Mouse (Mus musculus) midbrain, postnatal 0 days (tissue): ENCODE results near the gene Ap2a1. TPM values are rescaled to one million over a fixed set of nuclear protein-coding genes. Genes with fewer than 3 reads are reported as not detected.

Experiments
- ATAC-seq: fragments of 200-750 bp; cut with Nextera tagmentation; 2 replicates; pipeline ENCODE4 v1.8.0; 2017; ENCODE audit warnings: moderate number of reproducible peaks, mild to moderate bottlenecking, moderate TSS enrichment, moderate library complexity; ENCODE audit not compliant: low FRiP score
- DNase-seq: peaks from one replicate; pipeline ENCODE4 v3.0.0-alpha.2; 2015; ENCODE audit warnings: low spot score
- H3K27ac ChIP-seq: fragments of 300-500 bp; sonication (generic); 2 replicates; pipeline ENCODE4 v1.5.1; 2014; ENCODE audit warnings: low read depth, mild to moderate bottlenecking, low read length, mixed read lengths
- H3K27me3 ChIP-seq: fragments of 300-500 bp; sonication (generic); 2 replicates; pipeline ENCODE4 v1.6.1; 2014; ENCODE audit warnings: low read length, control low read depth, mixed read lengths; ENCODE audit not compliant: insufficient read depth
- H3K36me3 ChIP-seq: fragments of 300-500 bp; sonication (generic); 2 replicates; pipeline ENCODE4 v1.6.1; 2014; ENCODE audit warnings: low read length, control low read depth, mixed read lengths; ENCODE audit not compliant: insufficient read depth
- H3K4me1 ChIP-seq: fragments of 300-500 bp; sonication (generic); 2 replicates; pipeline ENCODE4 v1.6.1; 2014; ENCODE audit warnings: mild to moderate bottlenecking, control low read depth, antibody characterized with exemption, low read length, mixed read lengths; ENCODE audit not compliant: insufficient read depth
- H3K4me2 ChIP-seq: fragments of 300-500 bp; sonication (generic); 2 replicates; pipeline ENCODE4 v1.6.1; 2014; ENCODE audit warnings: low read depth, mild to moderate bottlenecking, low read length, mixed read lengths; ENCODE audit not compliant: poor library complexity, severe bottlenecking
- H3K4me3 ChIP-seq: fragments of 300-500 bp; sonication (generic); 2 replicates; pipeline ENCODE4 v1.5.1; 2014; ENCODE audit warnings: low read depth, mild to moderate bottlenecking, low read length, moderate library complexity
- H3K9ac ChIP-seq: fragments of 300-500 bp; sonication (generic); replicated peaks from 2 replicates; pipeline ENCODE4 v1.6.1; 2014; ENCODE audit warnings: mild to moderate bottlenecking, low read length, moderate library complexity, mixed read lengths; ENCODE audit not compliant: poor library complexity, severe bottlenecking
- H3K9me3 ChIP-seq: fragments of 300-500 bp; sonication (generic); 2 replicates; pipeline ENCODE4 v1.6.1; 2016; ENCODE audit warnings: low read length, control low read depth
- CTCF ChIP-seq: IDR thresholded peaks from 2 replicates; pipeline ENCODE4 v1.5.1; 2016; ENCODE audit warnings: antibody characterized with exemption, mild to moderate bottlenecking
- WGBS: fragments of 180-500 bp; shearing (Covaris S2); extraction: QIAGEN DNeasy Blood & Tissue Kit; methylation state at CpG from one replicate; pipeline ENCODE4 v1.1.7; 2014; 5-methylcytosine and 5-hydroxymethylcytosine counted together
- polyA plus RNA-seq: library from polyadenylated mRNA; unstranded; fragments of >200 nt; fragmentation: Nextera tagmentation; extraction: Ambion mirVana; gene quantifications from 2 replicates; pipeline ENCODE4 v1.2.1, GENCODE M21; 2015
- total RNA-seq: library from RNA; depleted of rRNA; stranded (reverse); fragments of >200 nt; gene quantifications from 2 replicates; pipeline ENCODE4 v1.2.3, GENCODE M21; 2014; rRNA removed

Gene Ap2a1
- total RNA-seq: 208 and 238 TPM in 2 replicates
- 128 and 129 TPM in 2 replicates for polyA plus RNA-seq

- Histone ChIP-seq H3K9me3 (no peaks in the 10 kb centered on the region), H3K4me3 (peak within 1 kb of the TSS; percentile 94), H3K27ac (peak within 1 kb of the TSS; percentile 93), H3K27me3 (no peaks in the 10 kb centered on the region), H3K4me1 (peaks cover 13% of the 10 kb centered on the region), H3K9ac (peak within 1 kb of the TSS; percentile 93), H3K36me3 (0 out of 2 replicates have a peak, but pooled peaks cover 2% of the 10 kb centered on the region), H3K4me2 (peak within 1 kb of the TSS; percentile 74)
- TF ChIP-seq CTCF: peak; percentile 15
- peak; percentile 100 for DNase-seq
- under 1% methylated on average over 80 of the region's 84 CpGs for WGBS
- peak; percentile 99 for ATAC-seq
Measured at GRCm38 (mm10) chr7:44929204-44930151, at the start of gene Ap2a1. Ap2a1 (minus strand) TSS chr7:44929496.

GRCm38 (mm10) chr7:44978300-44978699 is 49.0 kb upstream of the Ap2a1 start:
- DNase-seq: no peak
- WGBS: 93% methylated on average over 3 of the region's 3 CpGs

GRCm38 (mm10) chr7:44975117-44975419 is 45.8 kb upstream of the Ap2a1 start:
- H3K4me3 ChIP-seq: peak overlapping the region; percentile 51; the same call in 1 of the 2 replicates
- DNase-seq: no peak
- WGBS: 19% methylated on average over 6 of the region's 6 CpGs
- peak overlapping the region; percentile 92; the same call in 1 of the 2 replicates for H3K4me2 ChIP-seq
- peaks cover 35% of the 10 kb centered on the region for H3K36me3 ChIP-seq
- no peaks in the 10 kb centered on the region for H3K27me3 ChIP-seq
- H3K9ac ChIP-seq: peak overlapping the region; percentile 66
- TF ChIP-seq CTCF: no peak
- H3K27ac ChIP-seq: peak overlapping the region; percentile 91
- ATAC-seq: no peak
- H3K4me1 ChIP-seq: peaks cover 25% of the 10 kb centered on the region; the same call in 1 of the 2 replicates
- no peaks in the 10 kb centered on the region for H3K9me3 ChIP-seq

More at GRCm38 (mm10) chr7:44978300-44978699, 49.0 kb upstream of the Ap2a1 start:
- no peak for ATAC-seq
- peaks cover 59% of the 10 kb centered on the region for H3K36me3 ChIP-seq
- no peak overlapping the region for H3K4me2 ChIP-seq
- peaks cover 6% of the 10 kb centered on the region; the same call in 1 of the 2 replicates for H3K4me1 ChIP-seq
- no peaks in the 10 kb centered on the region for H3K27me3 ChIP-seq
- TF ChIP-seq CTCF: peak; percentile 52
- H3K27ac ChIP-seq: no peak overlapping the region
- no peak overlapping the region for H3K9ac ChIP-seq
- H3K4me3 ChIP-seq: no peak overlapping the region
- no peaks in the 10 kb centered on the region for H3K9me3 ChIP-seq

GRCm38 (mm10) chr7:44974383-44975116 is 45.3 kb upstream of the Ap2a1 start, which contains the start of gene Cpt1c:
Cpt1c (minus strand) TSS chr7:44974851.
- Histone ChIP-seq H3K4me3 (peak within 1 kb of the TSS; percentile 51), H3K4me2 (peak within 1 kb of the TSS; percentile 92), H3K9me3 (no peaks in the 10 kb centered on the region), H3K27ac (peak within 1 kb of the TSS; percentile 91), H3K27me3 (no peaks in the 10 kb centered on the region), H3K9ac (peak within 1 kb of the TSS; percentile 66), H3K36me3 (peaks cover 30% of the 10 kb centered on the region), H3K4me1 (peaks cover 25% of the 10 kb centered on the region; the same call in 1 of the 2 replicates)
- DNase-seq (peak; percentile 97), ATAC-seq (peak; percentile 41; the same call in 1 of the 2 replicates)
- TF ChIP-seq CTCF: peak; percentile 12; the same call in 1 of the 2 replicates
- WGBS: 1% methylated on average over 22 of the region's 22 CpGs

GRCm38 (mm10) chr7:44973415-44974130 is 44.3 kb upstream of the Ap2a1 start:
- Histone ChIP-seq H3K4me2 (peak overlapping the region; percentile 92), H3K27me3 (no peaks in the 10 kb centered on the region), H3K4me3 (peak overlapping the region; percentile 51), H3K4me1 (peaks cover 25% of the 10 kb centered on the region; the same call in 1 of the 2 replicates), H3K9me3 (no peaks in the 10 kb centered on the region), H3K36me3 (peaks cover 20% of the 10 kb centered on the region), H3K9ac (peak overlapping the region; percentile 66), H3K27ac (peak overlapping the region; percentile 91)
- WGBS: 19% methylated on average over 14 of the region's 14 CpGs
- TF ChIP-seq CTCF: no peak
- DNase-seq (no peak), ATAC-seq (no peak)
